Mouse (Mus musculus) kidney, embryonic 14.5 days (tissue): Measurements from ENCODE around the gene Cdkn2d. TPM values are rescaled to one million over a fixed set of nuclear protein-coding genes. Genes with fewer than 3 reads are reported as not detected.
A peak's percentile ranks its signal among the peaks of the same experiment; 100 is the strongest.

Experiments used
- ATAC-seq: fragments of 200-750 bp; cut with Nextera tagmentation; 2 replicates; pipeline ENCODE4 v1.8.0; 2017; ENCODE audit warnings: moderate number of reproducible peaks, mild to moderate bottlenecking, moderate TSS enrichment, moderate library complexity; ENCODE audit not compliant: low FRiP score, low TSS enrichment
- H3K27ac ChIP-seq: fragments of 300-500 bp; sonication (generic); 2 replicates; pipeline ENCODE4 v1.5.1; 2014; ENCODE audit warnings: low read depth, mild to moderate bottlenecking, low read length, moderate library complexity, mixed read lengths
- H3K27me3 ChIP-seq: fragments of 300-500 bp; sonication (generic); 2 replicates; pipeline ENCODE4 v1.6.1; 2014; ENCODE audit warnings: mild to moderate bottlenecking, low read length; ENCODE audit not compliant: control insufficient read depth, insufficient read depth
- H3K36me3 ChIP-seq: fragments of 300-500 bp; sonication (generic); 2 replicates; pipeline ENCODE4 v1.6.1; 2014; ENCODE audit warnings: low read length, mixed read lengths; ENCODE audit not compliant: control insufficient read depth, insufficient read depth
- H3K4me1 ChIP-seq: fragments of 300-500 bp; sonication (generic); 2 replicates; pipeline ENCODE4 v1.6.1; 2014; ENCODE audit warnings: low read length, mixed read lengths; ENCODE audit not compliant: control insufficient read depth, insufficient read depth
- H3K4me2 ChIP-seq: fragments of 300-500 bp; sonication (generic); replicated peaks from 2 replicates; pipeline ENCODE4 v1.6.1; 2014; ENCODE audit warnings: low read depth, mild to moderate bottlenecking, low read length
- H3K4me3 ChIP-seq: fragments of 300-500 bp; sonication (generic); 2 replicates; pipeline ENCODE4 v1.5.1; 2014; ENCODE audit warnings: mild to moderate bottlenecking, low read length
- H3K9ac ChIP-seq: fragments of 300-500 bp; sonication (generic); 2 replicates; pipeline ENCODE4 v1.6.1; 2014; ENCODE audit warnings: low read depth, mild to moderate bottlenecking, low read length, moderate library complexity
- H3K9me3 ChIP-seq: fragments of 300-500 bp; sonication (generic); 2 replicates; pipeline ENCODE4 v1.6.1; 2016; ENCODE audit warnings: low read length; ENCODE audit not compliant: control insufficient read depth
- WGBS: fragments of 180-500 bp; shearing (Covaris S2); extraction: QIAGEN DNeasy Blood & Tissue Kit; methylation state at CpG from one replicate; pipeline ENCODE4 v1.1.7; 2014; 5-methylcytosine and 5-hydroxymethylcytosine counted together
- polyA plus RNA-seq: library from polyadenylated mRNA; unstranded; fragments of >200 nt; fragmentation: Nextera tagmentation; extraction: Ambion mirVana; gene quantifications from 2 replicates; pipeline ENCODE4 v1.2.1, GENCODE M21; 2014

Gene Cdkn2d
- polyA plus RNA-seq, 1 experiment from 2014 or later = 45.3 TPM

DNA sequence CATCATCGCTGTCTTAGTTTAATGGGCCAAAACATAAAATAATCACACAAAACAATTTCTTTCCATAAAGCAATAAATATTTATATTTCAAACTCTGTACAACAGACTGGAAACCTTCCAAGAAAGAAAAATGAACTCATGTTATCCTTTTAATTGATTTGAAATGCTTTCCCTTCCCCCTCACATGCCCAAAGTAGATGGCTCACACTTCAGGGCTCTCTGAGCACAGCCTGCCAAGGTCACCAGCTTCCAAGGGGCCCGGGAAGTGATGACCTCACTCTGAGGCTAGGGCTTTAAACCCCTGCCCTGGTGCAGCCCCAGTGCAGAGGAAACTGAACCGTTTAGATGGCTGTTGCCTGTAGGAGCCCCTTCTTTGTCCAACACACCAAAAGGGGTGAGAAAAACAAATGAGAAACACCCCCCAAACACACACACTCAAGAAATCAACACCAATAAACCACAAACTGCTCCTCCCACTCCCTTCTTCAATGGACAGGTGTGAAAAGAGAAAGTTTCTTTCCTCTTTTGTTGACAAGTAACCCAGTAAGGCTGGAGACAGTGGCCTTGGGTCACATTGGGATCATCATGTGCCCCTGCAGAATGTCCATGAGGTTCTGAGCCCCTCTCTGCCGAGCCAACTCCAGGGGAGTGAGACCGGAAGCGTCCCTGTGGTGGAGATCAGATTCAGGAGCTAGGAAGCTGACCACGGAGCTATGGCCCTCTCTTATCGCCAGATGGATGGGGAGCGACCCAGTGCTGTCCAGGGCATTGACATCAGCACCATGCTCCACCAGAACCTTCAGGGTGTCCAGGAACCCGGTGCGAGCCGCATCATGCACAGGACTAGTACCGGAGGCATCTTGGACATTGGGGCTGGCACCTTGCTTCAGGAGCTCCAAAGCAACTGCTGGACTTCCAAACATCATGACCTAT lies 2.5 kb downstream of the Cdkn2d start:
- peaks cover 27% of the 10 kb centered on the region for H3K4me1 ChIP-seq
- WGBS = 70% methylated on average over 13 of the region's 13 CpGs
- no peaks in the 10 kb centered on the region for H3K9me3 ChIP-seq
- no peak for ATAC-seq
- peak overlapping the region; percentile 84 for H3K4me2 ChIP-seq
- H3K36me3 ChIP-seq = peaks cover 19% of the 10 kb centered on the region
- peak overlapping the region; percentile 51; the same call in 1 of the 2 replicates for H3K9ac ChIP-seq
- H3K4me3 ChIP-seq = peak overlapping the region; percentile 86
- H3K27ac ChIP-seq = peak overlapping the region; percentile 52; the same call in 1 of the 2 replicates
- no peaks in the 10 kb centered on the region for H3K27me3 ChIP-seq

DNA sequence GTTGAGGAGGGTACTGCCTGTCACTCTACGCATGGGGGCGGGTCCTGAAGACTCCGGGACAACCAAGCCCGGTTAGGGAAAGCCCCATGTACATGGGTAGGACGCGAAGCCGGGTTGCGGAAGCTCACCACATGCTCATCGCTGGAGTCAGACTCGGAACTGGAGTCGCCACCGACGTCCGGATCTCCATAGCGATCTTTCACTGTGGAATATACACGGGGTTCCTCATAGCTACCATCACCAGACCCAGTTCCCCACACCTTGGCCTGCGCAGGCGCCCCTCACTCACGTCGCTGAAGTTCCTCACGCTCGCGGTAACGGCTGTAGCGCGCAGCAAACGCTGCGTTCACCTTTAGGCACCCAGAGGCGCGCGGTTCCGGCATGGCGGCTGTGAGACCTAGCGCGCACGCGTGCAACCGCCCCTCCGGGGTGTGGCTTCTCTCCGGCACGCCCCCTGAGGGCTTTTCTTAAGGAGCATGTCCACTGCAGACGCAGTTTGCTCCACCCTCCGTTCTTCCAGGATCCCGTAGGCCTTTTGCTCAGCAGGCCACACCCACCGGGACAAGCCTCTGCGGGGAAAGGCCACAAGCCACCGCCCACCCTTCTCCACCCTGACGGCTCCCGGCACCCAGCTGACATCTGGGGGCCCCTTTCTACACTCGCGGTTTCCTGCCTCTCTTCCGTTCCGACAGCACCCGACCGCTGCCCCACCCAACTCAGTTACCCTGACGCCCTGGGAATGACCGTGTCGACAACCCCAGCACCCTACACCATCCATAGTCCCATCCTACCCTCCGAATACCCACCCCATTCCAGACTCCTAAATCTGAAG lies 3.4 kb downstream of the Cdkn2d start, which contains the start of gene Kri1:
Kri1 (minus strand) TSS at position 399 of the 832 bp plus-strand sequence.
- peak within 1 kb of the TSS; percentile 84; the same call in 1 of the 2 replicates for H3K27ac ChIP-seq
- no peaks in the 10 kb centered on the region for H3K9me3 ChIP-seq
- H3K36me3 ChIP-seq = peaks cover 22% of the 10 kb centered on the region
- peak within 1 kb of the TSS; percentile 84 for H3K4me2 ChIP-seq
- no peaks in the 10 kb centered on the region for H3K27me3 ChIP-seq
- H3K4me1 ChIP-seq = peaks cover 27% of the 10 kb centered on the region
- under 1% methylated on average over 59 of the region's 59 CpGs for WGBS
- peak within 1 kb of the TSS; percentile 86 for H3K4me3 ChIP-seq
- H3K9ac ChIP-seq = peak within 1 kb of the TSS; percentile 84
- peak; percentile 72 for ATAC-seq

DNA sequence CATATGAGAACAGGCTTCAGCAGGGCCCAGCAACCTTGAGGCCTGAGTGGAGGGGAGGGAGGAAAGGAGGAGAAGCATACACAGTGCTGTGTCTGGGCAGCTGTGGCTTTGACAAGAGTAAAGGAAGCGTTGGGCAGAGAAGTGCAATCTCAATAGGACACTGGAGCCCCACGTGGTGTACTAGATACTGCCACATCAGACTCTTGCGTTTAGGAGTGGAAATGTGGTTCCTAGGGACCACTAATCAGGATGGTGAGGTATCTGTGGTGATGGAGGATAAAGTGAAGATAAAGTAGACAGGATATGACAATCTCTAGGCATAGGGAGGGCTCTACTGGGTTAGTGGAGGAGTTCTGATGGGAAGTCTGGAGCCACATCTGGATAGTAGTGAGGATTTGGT lies 4.5 kb downstream of the Cdkn2d start:
- WGBS = 81% methylated on average over 3 of the region's 3 CpGs
- Histone ChIP-seq H3K36me3 (peaks cover 30% of the 10 kb centered on the region), H3K4me3 (peak overlapping the region; percentile 86), H3K27me3 (no peaks in the 10 kb centered on the region), H3K27ac (no peak overlapping the region), H3K9me3 (no peaks in the 10 kb centered on the region), H3K4me2 (peak overlapping the region; percentile 84), H3K9ac (peak overlapping the region; percentile 84; the same call in 1 of the 2 replicates), H3K4me1 (peaks cover 27% of the 10 kb centered on the region)
- ATAC-seq = no peak

DNA sequence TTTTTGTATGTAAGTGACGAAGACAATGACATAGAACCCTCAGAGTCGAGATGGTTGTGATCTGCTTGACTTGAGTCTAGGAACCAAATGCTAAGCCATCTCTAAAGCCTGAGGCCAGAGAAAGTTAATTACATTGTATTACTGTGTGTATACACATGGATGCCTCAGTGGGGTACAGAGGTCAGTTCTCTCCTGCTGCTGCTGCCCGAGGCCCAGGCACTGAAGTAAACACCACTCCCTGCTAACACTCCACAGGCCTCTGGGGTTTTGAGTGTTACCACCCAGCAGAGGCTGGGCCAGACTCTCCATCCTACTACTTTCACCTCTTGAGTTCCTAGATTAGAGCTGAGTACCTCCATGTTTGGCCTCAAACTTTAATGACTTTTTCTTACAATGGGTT lies 7.2 kb downstream of the Cdkn2d start:
- ATAC-seq = no peak
- Histone ChIP-seq H3K4me3 (no peak overlapping the region), H3K9me3 (no peaks in the 10 kb centered on the region), H3K4me2 (no peak overlapping the region), H3K4me1 (peaks cover 17% of the 10 kb centered on the region), H3K27ac (no peak overlapping the region), H3K36me3 (peaks cover 55% of the 10 kb centered on the region), H3K9ac (no peak overlapping the region), H3K27me3 (no peaks in the 10 kb centered on the region)
- WGBS = 81% methylated on average over 3 of the region's 3 CpGs

DNA sequence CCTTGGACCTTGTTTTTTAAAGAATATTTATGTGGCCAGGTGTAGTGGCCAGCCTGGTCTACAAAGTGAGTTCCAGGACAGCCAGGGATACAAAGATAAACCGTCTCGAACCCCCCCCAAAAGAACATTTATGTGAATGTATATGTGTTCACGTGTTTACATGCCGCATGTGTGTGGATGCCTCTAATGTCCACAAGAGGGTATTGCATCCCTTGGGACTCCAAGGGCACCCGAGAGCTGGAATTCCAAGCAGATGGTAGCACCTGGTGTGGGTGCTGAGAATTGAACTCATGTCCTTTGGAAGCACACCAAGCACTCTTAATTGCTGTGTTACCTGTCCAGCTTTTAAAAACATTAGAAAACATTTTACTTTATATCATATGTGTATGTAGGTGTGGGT lies 7.6 kb downstream of the Cdkn2d start:
- Histone ChIP-seq H3K27me3 (no peaks in the 10 kb centered on the region), H3K4me1 (peaks cover 13% of the 10 kb centered on the region), H3K9me3 (no peaks in the 10 kb centered on the region), H3K4me3 (no peak overlapping the region), H3K27ac (no peak overlapping the region), H3K36me3 (peaks cover 59% of the 10 kb centered on the region), H3K4me2 (no peak overlapping the region), H3K9ac (no peak overlapping the region)
- ATAC-seq = no peak
- WGBS = 96% methylated on average over 5 of the region's 5 CpGs

DNA sequence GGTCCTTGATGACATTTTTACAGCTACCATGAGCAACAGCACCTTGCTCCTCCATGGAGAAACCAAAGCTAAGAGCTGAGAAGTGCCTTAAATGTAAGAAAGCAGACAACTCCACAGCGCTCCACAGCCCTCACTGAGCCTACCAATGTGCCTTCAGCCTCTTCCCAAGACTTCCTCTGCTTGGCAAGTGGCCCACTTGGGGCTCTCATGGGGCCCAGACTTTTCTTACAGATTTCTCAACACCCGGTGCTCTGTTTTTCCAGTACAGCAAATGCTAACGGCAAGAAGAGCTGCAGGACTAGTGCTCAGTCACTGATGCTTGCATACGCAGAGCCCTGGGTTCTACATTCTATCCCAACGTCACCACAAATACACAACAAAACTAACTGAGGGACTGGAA lies 13.4 kb downstream of the Cdkn2d start:
- Histone ChIP-seq H3K4me2 (no peak overlapping the region), H3K9me3 (no peaks in the 10 kb centered on the region), H3K4me3 (no peak overlapping the region), H3K36me3 (peaks cover 86% of the 10 kb centered on the region), H3K27ac (no peak overlapping the region), H3K27me3 (no peaks in the 10 kb centered on the region), H3K4me1 (no peaks in the 10 kb centered on the region), H3K9ac (no peak overlapping the region)
- no peak for ATAC-seq
- 94% methylated on average over 5 of the region's 5 CpGs for WGBS

DNA sequence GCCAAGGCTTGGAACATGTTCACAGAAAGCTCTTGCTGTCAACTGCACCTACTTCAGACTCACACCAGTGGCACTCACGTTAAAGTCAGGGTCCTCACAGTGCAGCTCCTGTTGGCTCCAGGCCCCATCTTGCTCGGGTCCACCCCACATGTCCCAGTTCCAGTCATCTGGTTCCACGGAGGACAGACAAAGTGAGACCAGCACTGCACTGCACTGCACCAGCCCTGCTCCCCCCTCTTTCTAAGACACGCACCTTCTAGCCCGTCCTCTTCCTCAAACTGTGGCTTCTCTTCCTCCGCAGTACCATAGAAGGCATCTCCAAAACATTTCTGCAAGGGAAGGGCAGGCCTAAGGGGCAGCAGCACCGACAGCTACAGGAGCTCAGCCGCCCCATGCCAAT lies 14.9 kb downstream of the Cdkn2d start:
- no peak for ATAC-seq
- H3K36me3 ChIP-seq = peaks cover 89% of the 10 kb centered on the region
- H3K4me2 ChIP-seq = no peak overlapping the region
- no peak overlapping the region for H3K27ac ChIP-seq
- no peak overlapping the region for H3K4me3 ChIP-seq
- H3K9ac ChIP-seq = no peak overlapping the region
- no peaks in the 10 kb centered on the region for H3K27me3 ChIP-seq
- 92% methylated on average over 8 of the region's 8 CpGs for WGBS
- no peaks in the 10 kb centered on the region for H3K9me3 ChIP-seq
- no peaks in the 10 kb centered on the region for H3K4me1 ChIP-seq

DNA sequence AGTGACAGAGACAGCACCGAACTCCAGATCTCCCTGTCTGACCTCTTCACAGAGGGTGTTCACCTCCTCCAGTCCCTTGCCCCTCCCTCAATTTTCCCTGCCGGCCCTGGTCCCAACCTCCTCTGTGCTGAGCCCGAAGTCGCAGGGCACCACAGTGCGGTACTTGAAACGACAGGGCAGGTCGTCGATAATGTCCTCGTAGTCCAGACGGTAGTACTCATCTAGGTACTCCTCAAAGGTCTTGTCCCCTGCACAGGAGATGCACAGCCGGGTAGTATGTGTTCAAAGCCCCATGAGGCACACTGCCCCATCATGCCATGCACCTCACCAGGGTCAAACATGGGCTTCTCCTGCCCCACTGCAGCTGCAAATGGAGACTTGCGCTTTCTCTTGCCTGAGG lies 15.5 kb downstream of the Cdkn2d start:
- Histone ChIP-seq H3K27me3 (no peaks in the 10 kb centered on the region), H3K27ac (no peak overlapping the region), H3K4me1 (no peaks in the 10 kb centered on the region), H3K4me3 (no peak overlapping the region), H3K4me2 (no peak overlapping the region), H3K9me3 (no peaks in the 10 kb centered on the region), H3K36me3 (peaks cover 89% of the 10 kb centered on the region), H3K9ac (no peak overlapping the region)
- ATAC-seq = no peak; the same call in 1 of the 2 replicates
- 92% methylated on average over 12 of the region's 12 CpGs for WGBS
